Mouse (Mus musculus): Measurements from ENCODE around the gene Ttc29. TPM values are rescaled to one million over a fixed set of nuclear protein-coding genes. Genes with fewer than 3 reads are reported as not detected.

Ttc29 gene
- polyA plus RNA-seq (2012; rRNA removed), result not detected in 2 replicates

GRCm38 (mm10) chr8:78213074-78213473, at the start of gene Ttc29:
Gene Ttc29, plus strand, starts transcription at chr8:78213297.

GRCm38 (mm10) chr8:78436071-78436651, 223.1 kb downstream of the Ttc29 start, which contains the start of gene Pou4f2:
Gene Pou4f2, minus strand, starts transcription at chr8:78436645.

Other genes starting within 250 kb of the Ttc29 start
- gene Pou4f2, start 223.3 kb downstream of the Ttc29 start, polyA plus RNA-seq (2012; rRNA removed), result not detected in 2 replicates

Data from stomach, adult 2 months (tissue).